Mouse (Mus musculus) olfactory bulb, adult 2 months (tissue): ENCODE measurements around the gene Cdkal1.

ENCODE experiments used
- CTCF ChIP-seq: fragments of 200-500 bp; IDR thresholded peaks from 2 replicates; pipeline ENCODE4 v1.5.1; 2012; ENCODE audit warnings: low read depth, mild to moderate bottlenecking, low read length, moderate library complexity; ENCODE audit not compliant: insufficient read depth
- POLR2A ChIP-seq: fragments of 200-500 bp; IDR thresholded peaks from 2 replicates; pipeline ENCODE4 v1.6.1; 2012; ENCODE audit warnings: mild to moderate bottlenecking, low read depth, low read length, moderate library complexity; ENCODE audit not compliant: insufficient read depth

GRCm38 (mm10) chr13:29325946-29326345 is 529.5 kb downstream of the Cdkal1 start:
- TF ChIP-seq POLR2A (no peak), CTCF (no peak)
